Mouse (Mus musculus): ENCODE measurements around the gene Il5.

DNA sequence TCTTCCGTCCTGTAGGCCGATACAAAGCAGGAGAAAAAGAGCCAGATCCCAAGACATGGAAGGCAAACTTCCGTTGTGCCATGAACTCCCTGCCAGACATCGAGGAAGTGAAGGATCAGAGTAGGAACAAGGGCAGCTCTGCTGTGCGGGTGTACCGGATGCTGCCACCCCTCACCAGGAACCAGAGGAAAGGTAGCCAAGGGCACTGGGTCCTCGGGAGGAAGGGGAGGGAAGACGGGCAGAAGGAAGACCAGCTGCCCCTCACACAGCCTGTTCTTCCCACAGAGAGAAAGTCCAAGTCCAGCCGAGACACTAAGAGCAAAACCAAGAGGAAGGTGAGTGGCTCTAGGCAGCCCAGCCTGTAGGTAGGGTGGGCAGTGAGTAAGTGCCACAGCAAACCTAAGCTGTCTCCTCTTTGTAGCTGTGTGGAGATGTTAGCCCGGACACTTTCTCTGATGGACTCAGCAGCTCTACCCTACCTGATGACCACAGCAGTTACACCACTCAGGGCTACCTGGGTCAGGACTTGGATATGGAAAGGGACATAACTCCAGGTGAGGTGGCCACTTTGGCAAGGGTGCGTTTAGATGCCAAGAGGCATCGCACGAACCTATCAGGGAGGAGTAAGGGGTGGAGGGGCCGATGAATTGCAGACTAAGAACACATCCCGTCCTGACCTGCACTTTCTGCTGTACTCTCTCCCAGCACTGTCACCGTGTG, 53.2 kb downstream of the Il5 start:
- no peak for TF ChIP-seq GATA1 (IDR thresholded peaks at IDR 0.05; ENCODE audit: low read length)
- no peak for TF ChIP-seq TAL1 (IDR thresholded peaks at IDR 0.05; ENCODE audit: low read length)
